Mouse (Mus musculus) heart, adult 2 months (tissue): ENCODE measurements around the gene Zfp334.

Experiments
- CTCF ChIP-seq: fragments of 200-600 bp; IDR thresholded peaks from 2 replicates; pipeline ENCODE4 v1.8.1; 2022; ENCODE audit warnings: antibody characterized with exemption, mild to moderate bottlenecking, moderate library complexity
- EP300 ChIP-seq: fragments of 200-500 bp; IDR thresholded peaks from 2 replicates; pipeline ENCODE4 v1.6.1; 2011; ENCODE audit warnings: low read depth, low read length, control low read depth; ENCODE audit not compliant: insufficient read depth

DNA sequence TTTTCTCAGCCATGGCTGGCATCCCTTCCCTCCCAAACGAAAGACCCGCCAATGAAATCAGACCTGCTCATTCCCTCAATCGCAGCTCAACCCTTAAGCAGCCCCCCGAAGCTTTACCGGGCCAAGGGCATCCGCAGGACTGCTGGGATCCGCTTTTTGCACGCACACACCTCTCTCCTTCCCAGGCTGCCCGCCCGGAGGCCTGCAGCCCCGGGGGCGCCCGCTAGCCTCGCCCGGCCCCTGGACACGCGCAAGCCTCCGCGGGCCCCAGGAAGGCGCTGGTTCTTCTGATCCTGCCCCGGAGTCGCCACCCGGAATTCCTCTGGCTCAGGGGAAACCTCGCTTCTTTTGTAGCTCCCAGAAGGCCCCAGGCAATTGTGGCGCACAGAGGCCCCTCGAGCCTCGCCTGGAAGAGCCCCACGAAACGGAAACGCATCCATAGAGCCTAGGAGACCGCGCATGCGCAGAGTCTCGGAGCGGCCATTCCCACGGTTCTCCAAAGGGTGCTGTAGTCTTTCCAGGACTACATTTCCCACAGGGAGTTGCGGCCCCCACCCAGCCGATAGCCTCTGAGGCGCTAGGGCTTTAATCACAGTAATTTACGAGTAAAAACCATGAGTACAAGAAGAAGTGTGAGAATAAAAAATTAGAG, at the start of gene Zfp334:
- TF ChIP-seq CTCF (0 out of 2 replicates have a peak, but pooled peaks have one; percentile 1), EP300 (no peak)
